Mouse (Mus musculus): Measurements from ENCODE around the gene Cyp8b1.

- TF ChIP-seq CTCF (IDR thresholded peaks at IDR 0.05; ENCODE audit: low read depth) (no peak), EP300 (IDR thresholded peaks at IDR 0.05; ENCODE audit: low read depth) (no peak)
These were observed 1.8 kb downstream of the Cyp8b1 start for GRCm38 (mm10) chr9:121914226-121914757.
